Mouse (Mus musculus): ENCODE data around the gene Pmis2.

The Pmis2 gene

GRCm38 (mm10) chr7:30671480-30671879 lies at the start of gene Pmis2:
Gene Pmis2, minus strand, starts transcription at chr7:30671605.
- DNase-seq = no peak

DNA sequence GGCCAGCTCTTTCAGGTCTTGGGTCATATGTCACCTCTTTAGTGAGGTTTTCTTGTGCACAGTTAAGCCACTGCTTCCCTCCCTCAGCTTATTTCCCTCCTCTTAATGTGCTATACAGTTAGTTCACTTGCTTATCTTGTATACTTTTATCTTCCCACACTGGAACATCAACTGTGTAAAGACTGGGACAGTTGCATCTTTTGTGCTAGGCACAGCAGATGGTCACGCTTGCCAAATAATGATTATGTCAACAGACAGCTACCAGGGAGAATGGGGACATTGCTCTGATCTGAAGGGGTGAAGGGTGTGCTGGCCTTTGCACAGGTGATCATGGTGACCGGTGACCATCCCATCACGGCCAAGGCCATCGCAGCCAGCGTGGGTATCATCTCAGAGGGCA lies 48.3 kb upstream of the Pmis2 start:
- DNase-seq = no peak

- no peak for DNase-seq
Measured at GRCm38 (mm10) chr7:30717716-30718046, 46.3 kb upstream of the Pmis2 start.

GRCm38 (mm10) chr7:30717006-30717715 lies 45.8 kb upstream of the Pmis2 start:
- peak; percentile 49 to 59 for DNase-seq

DNA sequence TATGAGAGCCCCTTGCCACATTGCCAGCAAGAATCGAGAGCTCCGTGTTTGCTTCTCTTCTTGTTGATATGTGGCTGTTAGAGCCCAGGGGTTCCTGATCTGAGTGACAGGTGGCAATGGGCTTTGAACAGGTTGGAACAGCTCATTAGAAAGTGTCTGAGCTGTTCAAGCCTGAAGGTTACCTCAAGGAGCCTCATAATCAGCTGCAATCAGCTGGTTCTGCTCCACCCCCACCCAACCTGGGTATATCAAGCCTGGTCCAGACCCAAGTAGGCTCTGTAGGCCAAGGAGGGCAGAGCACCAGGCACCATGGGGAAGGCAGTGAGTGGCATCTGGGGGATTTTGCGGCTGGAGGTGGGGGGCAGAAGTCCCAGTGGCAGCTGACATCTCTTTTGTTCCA lies 40.5 kb upstream of the Pmis2 start, which contains the start of gene Atp4a:
TSS of gene Atp4a (plus strand) at position 268 of the 400 bp plus-strand sequence.
- DNase-seq = no peak

DNA sequence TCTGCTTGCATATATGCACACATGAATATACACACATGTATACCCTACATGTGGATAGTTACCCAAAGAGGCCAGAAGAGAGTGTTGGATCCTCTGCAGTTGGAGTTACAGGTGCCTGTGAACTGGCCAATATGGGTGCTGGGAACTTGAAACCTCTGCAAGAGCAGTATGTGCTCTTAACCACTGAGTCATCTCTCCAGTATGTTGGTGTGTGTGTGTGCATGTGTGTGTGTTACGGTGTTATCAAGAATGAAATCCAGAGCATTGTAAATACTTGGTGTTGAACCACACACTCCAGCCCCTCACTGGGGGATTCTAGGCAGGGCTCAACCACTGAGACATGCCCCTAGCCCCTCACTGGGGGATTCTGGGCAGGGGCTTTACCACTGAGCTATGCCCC lies 36.0 kb upstream of the Pmis2 start:
- no peak for DNase-seq

- DNase-seq = no peak
Measured at GRCm38 (mm10) chr7:30706214-30706882, 34.9 kb upstream of the Pmis2 start.

DNA sequence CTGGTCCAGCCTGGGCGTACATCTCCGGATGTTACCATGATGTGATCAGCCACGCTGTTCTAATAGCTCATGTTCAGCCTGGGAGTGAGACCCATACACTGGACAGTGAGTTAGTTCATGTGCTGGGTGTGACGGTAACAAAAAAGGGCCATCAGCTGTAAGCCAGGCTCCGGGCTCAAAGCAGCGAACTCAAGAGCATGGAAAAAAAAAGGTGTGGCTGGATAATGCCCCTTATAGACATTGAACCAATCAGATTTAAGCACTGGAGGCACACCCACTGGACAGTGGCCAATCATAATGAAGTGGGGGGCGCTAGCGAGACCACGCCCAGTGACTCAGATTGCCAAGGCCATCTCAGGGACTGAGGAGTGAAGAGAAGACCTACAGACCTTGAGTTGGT lies 27.2 kb upstream of the Pmis2 start, which contains the start of gene 2200002J24Rik:
TSS of gene 2200002J24Rik (plus strand) at position 338 of the 400 bp plus-strand sequence.
- DNase-seq = no peak

DNA sequence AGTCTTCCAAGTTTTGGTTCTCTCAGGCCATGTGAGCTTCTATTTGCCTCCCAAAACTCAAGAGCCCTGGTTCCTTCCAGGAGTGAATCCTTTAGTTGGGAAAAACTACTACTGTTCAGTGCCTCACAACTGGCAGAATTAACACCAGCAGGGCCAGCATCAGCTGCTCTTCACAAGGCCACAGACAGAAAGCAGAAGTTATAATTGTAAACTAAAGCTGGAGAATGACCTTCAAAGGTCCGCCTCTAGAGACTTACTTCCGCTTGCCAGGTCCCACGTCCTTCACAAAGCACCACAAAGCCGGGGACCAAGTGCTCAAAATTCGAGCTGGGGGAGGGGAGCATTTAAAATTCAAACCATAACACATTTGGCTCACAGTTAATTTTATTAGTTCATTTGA lies 26.7 kb upstream of the Pmis2 start:
- no peak for DNase-seq

GRCm38 (mm10) chr7:30688325-30688724 lies 16.9 kb upstream of the Pmis2 start:
- no peak for DNase-seq

- no peak for DNase-seq
Measured at GRCm38 (mm10) chr7:30683425-30683824, 12.0 kb upstream of the Pmis2 start.

DNA sequence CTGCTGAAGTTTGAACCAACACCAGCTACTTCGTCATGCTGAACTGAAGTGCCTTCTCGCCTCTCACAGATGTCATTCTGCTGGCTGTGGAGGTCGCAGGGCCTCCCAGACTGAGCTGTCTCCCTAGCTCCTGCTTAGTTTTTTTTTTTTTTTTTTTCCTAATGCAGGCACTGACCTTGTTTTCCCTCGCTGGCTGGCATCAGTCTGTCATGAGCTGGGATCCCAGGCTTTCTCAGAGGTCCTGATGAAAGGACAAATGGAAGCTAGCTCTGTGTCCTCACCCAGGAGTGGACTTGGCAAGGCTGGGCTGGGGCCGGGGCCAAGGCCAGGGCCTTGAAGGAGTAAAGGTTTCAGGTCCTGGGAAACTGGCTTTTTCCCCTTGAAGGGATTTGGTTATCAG lies 10.5 kb upstream of the Pmis2 start:
- no peak for DNase-seq

GRCm38 (mm10) chr7:30678263-30678975 lies 7.0 kb upstream of the Pmis2 start:
- DNase-seq = peak; percentile 81 to 85

GRCm38 (mm10) chr7:30669229-30669628 lies 2.2 kb downstream of the Pmis2 start:
- DNase-seq = no peak

GRCm38 (mm10) chr7:30665321-30665720 lies 6.1 kb downstream of the Pmis2 start:
- peak; percentile 45 to 52 for DNase-seq

GRCm38 (mm10) chr7:30664529-30665200 lies 6.7 kb downstream of the Pmis2 start, which contains the start of gene Haus5:
Gene Haus5, minus strand, starts transcription at chr7:30664994.
- DNase-seq = peak; percentile 95 to 96

DNA sequence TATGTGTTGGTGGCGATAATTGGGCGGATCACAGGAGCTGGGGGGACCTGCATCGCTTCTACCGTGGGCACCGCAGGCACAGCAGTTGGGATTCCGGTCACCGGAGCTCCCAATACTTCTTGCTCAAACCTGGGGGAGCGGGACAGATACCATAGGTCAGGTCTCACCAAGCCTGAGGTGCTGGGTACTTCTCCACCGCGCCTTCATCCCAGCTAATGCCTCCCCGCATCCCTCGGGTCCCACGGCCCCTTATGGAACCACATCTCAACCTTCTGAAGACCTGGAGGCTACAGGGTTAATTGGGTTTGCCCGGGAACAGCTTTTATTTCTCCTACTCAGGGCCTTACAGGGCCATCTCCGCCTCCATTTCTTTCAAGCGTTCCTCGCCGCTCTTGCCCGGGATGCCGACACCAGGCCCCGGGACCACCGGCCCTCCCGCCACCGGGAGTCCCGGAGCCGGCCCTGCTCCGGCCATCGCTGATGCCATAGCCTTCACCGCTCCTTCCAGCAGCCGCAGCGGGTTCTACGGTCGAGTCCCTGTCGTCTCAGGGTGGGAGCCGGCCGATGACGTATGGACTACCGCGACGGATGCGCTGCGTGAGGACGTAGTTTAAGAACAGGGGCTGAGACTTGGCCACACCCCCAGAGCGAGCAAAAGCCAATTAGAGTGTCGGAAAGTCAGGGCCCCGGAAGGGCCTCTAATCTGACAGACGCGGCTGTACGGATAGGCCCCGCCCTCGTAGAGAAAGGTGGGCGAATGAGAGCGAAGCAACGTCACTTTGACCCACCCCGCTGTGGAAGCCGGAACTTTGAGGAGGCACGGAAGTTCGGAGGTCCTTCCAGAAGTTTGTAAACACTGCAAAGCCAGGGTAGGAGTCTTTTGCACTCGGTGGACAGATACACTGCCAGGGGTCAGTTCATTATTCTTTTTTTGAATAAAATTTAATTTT lies 21.5 kb downstream of the Pmis2 start, which contains the start of gene Rbm42:
TSS of gene Rbm42 (minus strand) at position 727 of the 950 bp plus-strand sequence.
- peak; percentile 98 to 99 for DNase-seq

- no peak for DNase-seq
Measured at GRCm38 (mm10) chr7:30639083-30639482, 32.3 kb downstream of the Pmis2 start.

DNA sequence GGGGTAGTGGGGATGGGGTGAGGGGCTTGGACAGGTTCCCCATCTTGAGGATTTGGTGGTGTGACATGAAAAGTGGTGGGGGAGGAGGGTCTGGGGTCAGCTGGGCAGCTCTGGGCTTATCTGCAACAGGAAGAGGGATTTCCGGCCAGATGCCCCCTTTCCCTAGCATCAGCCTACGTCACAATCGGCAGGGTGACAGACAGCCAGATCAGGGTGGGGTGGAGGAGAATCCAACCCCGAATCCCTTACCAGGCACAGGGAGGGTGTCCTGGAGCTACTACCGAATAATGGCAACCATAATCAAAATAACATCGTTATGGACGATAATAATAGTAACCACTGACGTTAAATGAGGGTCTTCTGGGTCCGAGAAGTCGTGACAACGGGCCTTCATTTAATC lies 35.0 kb downstream of the Pmis2 start:
- no peak for DNase-seq

DNA sequence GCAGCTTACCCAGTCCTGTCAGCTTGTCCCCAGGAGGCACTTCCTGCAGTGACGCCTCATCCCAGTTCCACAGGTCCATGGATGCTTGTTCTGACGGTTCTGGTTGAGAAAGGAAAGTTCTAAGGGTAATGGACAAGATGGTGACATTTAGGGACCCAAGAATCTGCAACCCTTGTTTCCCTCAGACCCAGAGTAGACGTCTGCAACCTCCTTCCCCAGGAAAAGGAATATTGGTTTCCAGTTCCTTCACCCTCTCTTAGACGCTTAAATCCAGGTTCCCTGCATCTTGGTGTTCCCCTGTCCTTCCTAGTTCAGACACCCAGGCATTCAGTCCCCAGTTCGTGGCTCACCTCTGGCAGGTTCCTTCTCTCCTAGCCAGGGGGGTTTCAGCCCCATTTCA lies 35.7 kb downstream of the Pmis2 start, which contains the start of gene Etv2:
TSS of gene Etv2 (minus strand) at position 101 of the 400 bp plus-strand sequence.
- no peak for DNase-seq

GRCm38 (mm10) chr7:30634621-30635020 lies 36.8 kb downstream of the Pmis2 start:
- peak; percentile 50 to 81 for DNase-seq

All from cerebellum, postnatal 14 days (tissue).